Mouse (Mus musculus): Measurements from ENCODE around the gene Rom1.

GRCm38 (mm10) chr19:8929224-8930088 is at the start of gene Rom1, which contains the start of gene Eml3:
- TF ChIP-seq MAX (IDR thresholded peaks at IDR 0.05): no peak
- TF ChIP-seq CTCF (IDR thresholded peaks at IDR 0.05; ENCODE audit: control insufficient read depth, insufficient read depth, insufficient read length): peak; percentile 66
- no peak for TF ChIP-seq USF1 (IDR thresholded peaks at IDR 0.05; ENCODE audit: low read depth)
